Mouse (Mus musculus) hindbrain, embryonic 10.5 days (tissue): ENCODE measurements around the gene Nsmce4a. TPM values are rescaled to one million over a fixed set of nuclear protein-coding genes. Genes with fewer than 3 reads are reported as not detected.
A peak's percentile ranks its signal among the peaks of the same experiment; 100 is the strongest.

Source experiments
- DNase-seq: peaks from one replicate; pipeline ENCODE4 v3.0.0-alpha.2; 2017; ENCODE audit warnings: low spot score
- H3K27ac ChIP-seq: fragments of 300-500 bp; sonication (generic); 2 replicates; pipeline ENCODE4 v1.5.1; 2016; ENCODE audit warnings: mild to moderate bottlenecking, moderate library complexity
- H3K27me3 ChIP-seq: fragments of 300-500 bp; sonication (generic); 2 replicates; pipeline ENCODE4 v1.6.1; 2016; ENCODE audit warnings: mild to moderate bottlenecking; ENCODE audit not compliant: poor library complexity, insufficient read depth, severe bottlenecking
- H3K36me3 ChIP-seq: fragments of 300-500 bp; sonication (generic); 2 replicates; pipeline ENCODE4 v1.6.1; 2016; ENCODE audit warnings: mild to moderate bottlenecking, moderate library complexity
- H3K4me1 ChIP-seq: fragments of 300-500 bp; sonication (generic); replicated peaks from 2 replicates; pipeline ENCODE4 v1.6.1; 2016; ENCODE audit warnings: mild to moderate bottlenecking
- H3K4me3 ChIP-seq: fragments of 300-500 bp; sonication (generic); 2 replicates; pipeline ENCODE4 v1.5.1; 2016; ENCODE audit warnings: mild to moderate bottlenecking, moderate library complexity
- H3K9me3 ChIP-seq: fragments of 300-500 bp; sonication (generic); 2 replicates; pipeline ENCODE4 v1.6.1; 2016; ENCODE audit warnings: mild to moderate bottlenecking, moderate library complexity
- WGBS: fragments of 180-500 bp; shearing (Covaris S2); methylation state at CpG from one replicate; pipeline ENCODE4 v1.1.7; 2016; 5-methylcytosine and 5-hydroxymethylcytosine counted together
- polyA plus RNA-seq: library from polyadenylated mRNA; unstranded; fragments of >200 nt; fragmentation: Nextera tagmentation; extraction: Ambion mirVana; gene quantifications from 2 replicates; pipeline ENCODE4 v1.2.1, GENCODE M21; 2016

Nsmce4a gene
- polyA plus RNA-seq, 1 experiment from 2014 or later: 183 TPM

- DNase-seq: no peak
- H3K4me1 ChIP-seq: peaks cover 24% of the 10 kb centered on the region
- H3K27me3 ChIP-seq: peaks cover 4% of the 10 kb centered on the region; the same call in 1 of the 2 replicates
- H3K27ac ChIP-seq: no peak overlapping the region
- 71% methylated on average over 13 of the region's 13 CpGs for WGBS
- no peaks in the 10 kb centered on the region for H3K9me3 ChIP-seq
- H3K36me3 ChIP-seq: no peaks in the 10 kb centered on the region
- H3K4me3 ChIP-seq: no peak overlapping the region
These were observed 1.5 kb upstream of the Nsmce4a start for GRCm38 (mm10) chr7:130574211-130574991.

DNA sequence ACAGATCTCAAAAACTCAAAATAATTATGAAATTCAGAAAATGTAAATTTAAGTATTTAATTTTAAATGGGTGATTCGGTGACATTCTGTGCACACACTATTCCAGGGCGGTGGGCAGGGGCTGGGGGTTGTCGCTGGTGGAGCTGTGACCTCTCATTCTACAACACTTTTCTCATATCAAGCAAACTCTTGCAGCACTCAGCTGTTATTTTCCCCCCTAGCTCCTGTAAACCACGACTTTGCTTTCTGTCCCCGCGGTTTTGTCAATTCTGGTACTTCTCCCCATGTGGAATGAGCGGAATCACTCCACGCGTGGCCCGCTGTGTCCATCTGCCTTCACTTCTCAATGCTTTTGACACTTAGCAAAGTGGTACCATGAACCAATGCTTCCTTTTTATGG lies 828 bp upstream of the Nsmce4a start:
- WGBS: 96% methylated on average over 10 of the region's 10 CpGs

DNA sequence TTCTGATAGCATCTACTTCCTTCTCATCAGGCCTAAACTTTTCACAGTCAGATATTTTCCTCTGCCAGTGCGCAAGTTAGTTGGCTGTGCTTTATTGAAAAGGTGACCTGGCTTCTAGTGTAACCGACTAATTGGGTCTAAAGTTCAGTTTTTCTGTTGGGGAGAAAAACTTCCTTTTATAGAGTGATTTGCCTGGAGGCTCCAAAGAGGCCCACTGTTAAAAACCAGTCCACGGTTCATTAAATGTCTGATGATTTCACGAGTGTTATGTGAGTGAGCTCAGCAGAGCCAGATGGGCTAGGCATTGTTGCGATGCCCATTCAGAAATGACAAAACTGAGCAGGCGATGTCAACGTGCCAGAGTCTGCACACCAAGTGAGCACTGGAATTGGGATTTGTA lies 2.4 kb downstream of the Nsmce4a start:
- peaks cover 28% of the 10 kb centered on the region for H3K4me1 ChIP-seq
- H3K9me3 ChIP-seq: no peaks in the 10 kb centered on the region
- no peak for DNase-seq
- H3K27me3 ChIP-seq: no peaks in the 10 kb centered on the region
- H3K27ac ChIP-seq: peak overlapping the region; percentile 54; the same call in 1 of the 2 replicates
- no peaks in the 10 kb centered on the region for H3K36me3 ChIP-seq
- no peak overlapping the region for H3K4me3 ChIP-seq
- WGBS: 66% methylated on average over 7 of the region's 7 CpGs

More for the DNA sequence above, 828 bp upstream of the Nsmce4a start:
- Histone ChIP-seq H3K27ac (no peak overlapping the region), H3K4me1 (peaks cover 30% of the 10 kb centered on the region), H3K4me3 (no peak overlapping the region), H3K9me3 (no peaks in the 10 kb centered on the region), H3K27me3 (peaks cover 4% of the 10 kb centered on the region; the same call in 1 of the 2 replicates), H3K36me3 (no peaks in the 10 kb centered on the region)
- no peak for DNase-seq

GRCm38 (mm10) chr7:130568783-130569436 lies 4.0 kb downstream of the Nsmce4a start:
- H3K9me3 ChIP-seq: no peaks in the 10 kb centered on the region
- H3K36me3 ChIP-seq: no peaks in the 10 kb centered on the region
- H3K4me1 ChIP-seq: peaks cover 17% of the 10 kb centered on the region
- DNase-seq: no peak
- no peak overlapping the region for H3K27ac ChIP-seq
- WGBS: 78% methylated on average over 9 of the region's 9 CpGs
- no peaks in the 10 kb centered on the region for H3K27me3 ChIP-seq
- H3K4me3 ChIP-seq: no peak overlapping the region

DNA sequence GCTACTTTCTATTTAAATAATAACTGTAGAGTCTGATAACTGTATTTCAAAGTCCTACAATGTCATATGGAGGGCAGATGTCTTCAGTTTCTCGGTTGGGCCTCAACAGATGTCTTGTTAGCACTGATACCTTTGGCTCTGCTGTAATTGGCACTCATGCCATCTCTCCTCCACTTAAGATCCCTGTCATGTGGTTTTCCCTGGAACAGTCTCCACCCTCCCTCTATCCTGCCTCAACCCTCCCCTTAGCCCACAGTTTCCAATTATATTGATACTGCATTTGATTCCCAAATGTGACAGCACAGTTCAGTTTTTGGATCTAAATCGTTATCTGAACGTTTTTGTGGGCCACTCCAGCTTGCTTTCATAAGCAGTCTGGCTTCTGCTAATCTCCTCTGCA lies 8.3 kb downstream of the Nsmce4a start:
- 72% methylated on average over 3 of the region's 3 CpGs for WGBS

DNA sequence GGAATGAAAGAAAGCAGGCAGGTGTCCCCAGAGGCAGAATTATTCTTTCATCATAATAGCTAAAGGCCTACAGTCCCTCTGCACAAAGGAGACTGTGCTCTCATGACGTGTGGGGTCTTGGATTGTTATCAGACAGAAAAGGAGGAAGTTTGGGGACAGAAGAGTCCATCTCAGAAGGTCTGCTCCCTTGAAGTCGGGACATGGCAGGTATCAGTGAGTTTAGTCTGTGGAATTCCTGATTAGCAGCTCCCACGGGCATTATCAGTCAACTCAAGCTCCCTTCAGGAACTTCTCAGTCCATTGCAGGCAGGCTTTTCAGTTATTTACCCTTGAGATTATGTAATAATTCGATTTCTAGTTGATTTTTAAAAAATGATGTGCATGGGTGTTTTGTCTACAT lies 9.0 kb downstream of the Nsmce4a start:
- Histone ChIP-seq H3K9me3 (no peaks in the 10 kb centered on the region), H3K27me3 (no peaks in the 10 kb centered on the region), H3K27ac (no peak overlapping the region), H3K4me3 (no peak overlapping the region), H3K36me3 (no peaks in the 10 kb centered on the region), H3K4me1 (peaks cover under 1% of the 10 kb centered on the region)
- DNase-seq: no peak
- 67% methylated on average over 4 of the region's 4 CpGs for WGBS

More for the DNA sequence above, 8.3 kb downstream of the Nsmce4a start:
- peaks cover 6% of the 10 kb centered on the region for H3K4me1 ChIP-seq
- no peak for DNase-seq
- H3K36me3 ChIP-seq: no peaks in the 10 kb centered on the region
- no peak overlapping the region for H3K27ac ChIP-seq
- no peaks in the 10 kb centered on the region for H3K9me3 ChIP-seq
- no peaks in the 10 kb centered on the region for H3K27me3 ChIP-seq
- H3K4me3 ChIP-seq: no peak overlapping the region

DNA sequence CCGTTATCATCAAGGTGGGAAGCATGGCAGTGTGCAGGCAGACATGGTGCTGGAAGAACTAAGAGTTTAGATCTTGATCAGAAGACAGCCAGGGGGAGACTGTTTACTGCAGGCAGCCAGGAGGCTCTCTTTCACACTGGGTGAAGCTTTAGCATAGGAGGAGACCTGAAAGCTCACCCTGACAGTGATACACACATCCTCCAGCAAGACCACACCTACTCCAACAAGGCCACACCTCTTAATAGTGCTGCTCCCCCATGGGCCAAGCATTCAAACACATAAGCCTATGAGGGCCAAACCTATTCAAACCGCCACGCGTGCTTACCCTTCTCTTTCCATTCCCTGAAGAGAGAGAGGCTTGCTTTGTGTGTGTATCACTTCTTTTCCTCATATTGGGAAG lies 9.6 kb downstream of the Nsmce4a start:
- Histone ChIP-seq H3K36me3 (no peaks in the 10 kb centered on the region), H3K4me3 (no peak overlapping the region), H3K27me3 (no peaks in the 10 kb centered on the region), H3K27ac (no peak overlapping the region), H3K9me3 (no peaks in the 10 kb centered on the region), H3K4me1 (no peaks in the 10 kb centered on the region)
- WGBS: 87% methylated on average over 4 of the region's 4 CpGs
- DNase-seq: no peak

- no peak overlapping the region for H3K27ac ChIP-seq
- no peaks in the 10 kb centered on the region for H3K27me3 ChIP-seq
- H3K9me3 ChIP-seq: no peaks in the 10 kb centered on the region
- H3K36me3 ChIP-seq: no peaks in the 10 kb centered on the region
- H3K4me1 ChIP-seq: no peaks in the 10 kb centered on the region
- 83% methylated on average over 1 of the region's 1 CpGs for WGBS
- no peak overlapping the region for H3K4me3 ChIP-seq
- DNase-seq: no peak
These were observed 12.0 kb downstream of the Nsmce4a start for GRCm38 (mm10) chr7:130560933-130561332.

DNA sequence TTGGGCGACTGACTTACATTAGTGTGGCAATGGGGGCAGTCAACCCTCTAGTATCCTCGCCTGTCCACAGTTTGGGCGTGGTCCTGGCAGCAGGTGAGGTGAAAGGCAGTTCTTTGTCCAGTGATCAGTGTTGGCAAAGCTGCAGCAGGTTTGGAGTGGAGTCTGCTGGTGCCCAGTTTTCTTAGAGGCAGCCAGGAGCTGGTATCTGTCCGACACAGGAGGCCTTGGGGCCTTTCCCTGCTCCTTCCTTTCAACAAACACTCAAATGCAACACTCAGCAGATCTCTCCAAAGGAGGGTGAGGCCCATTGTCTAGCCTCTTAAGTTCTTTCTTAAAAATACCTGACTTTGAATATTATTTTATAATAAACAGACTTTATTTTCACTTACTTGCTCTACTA lies 14.3 kb downstream of the Nsmce4a start:
- no peak for DNase-seq
- WGBS: 81% methylated on average over 4 of the region's 4 CpGs

GRCm38 (mm10) chr7:130555597-130555996 lies 17.3 kb downstream of the Nsmce4a start:
- WGBS: 83% methylated on average over 5 of the region's 5 CpGs
- Histone ChIP-seq H3K36me3 (no peaks in the 10 kb centered on the region), H3K27me3 (no peaks in the 10 kb centered on the region), H3K9me3 (no peaks in the 10 kb centered on the region), H3K4me1 (peaks cover 6% of the 10 kb centered on the region; the same call in 1 of the 2 replicates), H3K27ac (no peak overlapping the region), H3K4me3 (no peak overlapping the region)
- DNase-seq: no peak

More for the DNA sequence above, 14.3 kb downstream of the Nsmce4a start:
- no peaks in the 10 kb centered on the region for H3K9me3 ChIP-seq
- H3K36me3 ChIP-seq: no peaks in the 10 kb centered on the region
- 0 out of 2 replicates have a peak, but pooled peaks cover 6% of the 10 kb centered on the region for H3K4me1 ChIP-seq
- H3K4me3 ChIP-seq: no peak overlapping the region
- no peak overlapping the region for H3K27ac ChIP-seq
- no peaks in the 10 kb centered on the region for H3K27me3 ChIP-seq

DNA sequence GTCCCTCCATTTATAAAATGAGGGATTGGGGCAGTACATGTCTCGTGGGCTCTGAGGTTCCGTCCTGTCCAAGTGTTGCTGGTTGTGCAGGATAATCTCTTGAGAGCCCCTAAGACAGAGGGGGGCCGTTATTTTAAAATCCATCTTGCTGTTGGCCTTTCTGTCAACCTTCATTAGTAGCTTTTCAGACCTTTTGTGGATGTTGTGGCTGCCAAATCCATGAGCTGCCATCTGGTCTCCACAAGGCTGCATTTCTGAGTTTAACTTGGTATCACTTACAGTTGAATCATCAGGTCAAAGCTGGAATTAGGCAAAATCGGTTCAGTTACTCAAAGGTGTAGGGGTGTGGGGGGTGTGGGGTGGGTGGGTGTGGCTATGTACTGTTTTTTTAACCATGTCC lies 19.6 kb downstream of the Nsmce4a start:
- Histone ChIP-seq H3K27me3 (no peaks in the 10 kb centered on the region), H3K36me3 (no peaks in the 10 kb centered on the region), H3K4me3 (no peak overlapping the region), H3K9me3 (no peaks in the 10 kb centered on the region), H3K4me1 (peaks cover 6% of the 10 kb centered on the region; the same call in 1 of the 2 replicates), H3K27ac (no peak overlapping the region)
- WGBS: 76% methylated on average over 4 of the region's 4 CpGs
- DNase-seq: no peak

DNA sequence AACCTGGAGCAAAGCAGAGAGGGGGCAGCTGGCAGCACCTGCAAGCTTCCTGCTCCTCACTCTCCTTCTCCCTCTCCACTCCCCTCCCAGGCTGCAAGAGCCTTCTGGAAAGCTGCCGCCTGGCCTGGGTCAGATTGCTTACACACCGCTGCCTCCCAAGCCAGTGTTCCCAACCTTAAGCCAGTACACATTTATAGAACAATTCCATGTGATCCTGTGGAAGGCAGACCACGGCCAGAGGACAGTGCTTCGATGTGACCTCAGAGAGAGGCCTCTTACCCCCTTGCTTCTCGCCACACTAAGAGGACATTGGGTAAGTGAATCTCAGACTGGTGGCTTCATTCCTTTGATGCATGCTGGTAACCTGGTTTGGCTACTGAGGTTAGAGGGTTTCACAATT lies 20.1 kb downstream of the Nsmce4a start:
- peak overlapping the region; percentile 26; the same call in 1 of the 2 replicates for H3K27ac ChIP-seq
- no peaks in the 10 kb centered on the region for H3K27me3 ChIP-seq
- no peaks in the 10 kb centered on the region for H3K9me3 ChIP-seq
- no peak for DNase-seq
- H3K4me1 ChIP-seq: peaks cover 6% of the 10 kb centered on the region; the same call in 1 of the 2 replicates
- no peaks in the 10 kb centered on the region for H3K36me3 ChIP-seq
- no peak overlapping the region for H3K4me3 ChIP-seq
- WGBS: 65% methylated on average over 5 of the region's 5 CpGs

DNA sequence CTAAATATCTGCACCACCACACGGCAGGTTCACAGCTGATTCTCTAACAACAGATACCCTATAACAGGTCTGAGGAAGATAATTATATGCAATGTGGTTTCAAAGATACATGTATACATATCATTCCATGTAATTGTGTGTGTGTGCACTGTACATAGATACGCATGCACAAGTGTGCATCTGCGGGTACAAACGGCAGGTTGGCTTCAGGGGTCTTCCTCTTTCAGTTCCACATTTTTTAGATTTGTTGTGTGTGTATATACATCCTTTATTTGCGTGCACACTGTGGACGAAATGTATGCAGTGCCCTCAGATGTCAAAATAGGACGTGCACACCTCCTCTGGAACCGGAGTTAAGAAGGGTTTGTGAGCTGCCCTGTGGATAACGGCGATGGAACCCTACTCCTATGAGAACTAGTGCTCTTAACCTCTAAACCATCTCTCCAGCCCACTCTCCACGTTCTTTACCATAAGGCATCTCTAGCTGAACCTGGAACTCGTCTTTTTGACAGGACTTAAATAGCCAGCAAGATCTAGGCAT lies 25.2 kb downstream of the Nsmce4a start:
- 0 out of 2 replicates have a peak, but pooled peaks cover 2% of the 10 kb centered on the region for H3K9me3 ChIP-seq
- H3K4me1 ChIP-seq: peaks cover 26% of the 10 kb centered on the region
- no peak for DNase-seq
- H3K27me3 ChIP-seq: no peaks in the 10 kb centered on the region
- peak overlapping the region; percentile 99 for H3K27ac ChIP-seq
- 88% methylated on average over 12 of the region's 12 CpGs for WGBS
- H3K4me3 ChIP-seq: peak overlapping the region; percentile 80
- H3K36me3 ChIP-seq: peaks cover 29% of the 10 kb centered on the region
